ENCODE assay signal across 22 mouse cellular contexts in genomic region chr2:166270007-166270406, GRCm38 (mm10).
"Had no signal": no experiment of that assay in that cellular context is flagged by ENCODE, and none has a peak within 500 bp of the region (broad histone marks: within the 10 kb centered on the region; RNA-seq: fewer than 3 reads in every experiment).

No protein-coding gene starts in this region.

- DNase-seq: gastrocnemius, adult 2 months; gastrocnemius, postnatal 10 days; gastrocnemius, postnatal 25 days; heart, adult 18-20 months; heart, postnatal 14 days; heart, postnatal 36 days; kidney, adult 11 months; kidney, adult 8-10 months; kidney, postnatal 10 days; kidney, postnatal 25 days; layer of hippocampus, adult 9-11 months; layer of hippocampus, postnatal 36 days; left cerebral cortex, postnatal 4 days had no signal

- H3K27me3 ChIP-seq: limb, embryonic 12.5 days; liver, embryonic 12.5 days had no signal

- ATAC-seq: hindbrain, postnatal 0 days; intestine, embryonic 16.5 days; liver, embryonic 12.5 days had no signal

- H3K4me2 ChIP-seq: heart, embryonic 12.5 days; hindbrain, embryonic 13.5 days; hindbrain, embryonic 15.5 days; limb, embryonic 12.5 days; liver, embryonic 12.5 days had no signal

- H3K9me3 ChIP-seq: heart, embryonic 10.5 days; heart, embryonic 12.5 days; hindbrain, embryonic 13.5 days; hindbrain, embryonic 15.5 days; limb, embryonic 12.5 days; liver, embryonic 12.5 days had no signal

- H3K27ac ChIP-seq: gastrocnemius, adult 2 months; heart, embryonic 10.5 days; hindbrain, embryonic 13.5 days; hindbrain, embryonic 15.5 days; hindbrain, postnatal 0 days; limb, embryonic 12.5 days; liver, embryonic 12.5 days; liver, embryonic 14.5 days had no signal

- H3K4me1 ChIP-seq: liver, embryonic 12.5 days had no signal

- H3K9ac ChIP-seq: heart, embryonic 12.5 days; hindbrain, embryonic 13.5 days; hindbrain, embryonic 15.5 days; limb, embryonic 12.5 days; liver, embryonic 12.5 days; liver, embryonic 14.5 days had no signal

- H3K36me3 ChIP-seq: heart, embryonic 10.5 days; heart, embryonic 12.5 days; hindbrain, embryonic 13.5 days; hindbrain, embryonic 15.5 days; limb, embryonic 12.5 days; liver, embryonic 12.5 days had no signal

- H3K4me3 ChIP-seq: gastrocnemius, adult 2 months; heart, embryonic 10.5 days; heart, embryonic 12.5 days; hindbrain, embryonic 13.5 days; hindbrain, embryonic 15.5 days; limb, embryonic 12.5 days; liver, embryonic 12.5 days had no signal
